Mouse (Mus musculus) G1E (cell line): ENCODE results near the gene Vmn1r24. TPM values are rescaled to one million over a fixed set of nuclear protein-coding genes. Genes with fewer than 3 reads are reported as not detected.
"Not testable (repeated sequence)": the region's sequence is repeated elsewhere in the genome, so short reads cannot be mapped to it uniquely, and the experiment has no call there.

Source experiments
- ATAC-seq: 2 replicates; pipeline ENCODE4 v1.8.0; 2016; ENCODE audit warnings: mild to moderate bottlenecking; ENCODE audit not compliant: insufficient number of reproducible peaks, poor library complexity, low FRiP score, severe bottlenecking; ENCODE audit errors: extremely low read depth
- DNase-seq: peaks from one replicate; pipeline ENCODE4 v3.0.0; 2012; ENCODE audit warnings: low spot score
- H3K27me3 ChIP-seq: 2 replicates; pipeline ENCODE4 v1.6.1; 2012; ENCODE audit warnings: mild to moderate bottlenecking, low read length, inconsistent platforms; ENCODE audit not compliant: insufficient read depth
- H3K36me3 ChIP-seq: replicated peaks from 2 replicates; pipeline ENCODE3; 2012; ENCODE audit warnings: mild to moderate bottlenecking, inconsistent platforms
- H3K4me1 ChIP-seq: 2 replicates; pipeline ENCODE4 v1.6.1; 2012; ENCODE audit warnings: low read depth, low read length, inconsistent platforms, mixed read lengths; ENCODE audit not compliant: insufficient read depth
- H3K4me3 ChIP-seq: 2 replicates; pipeline ENCODE4 v1.5.1; 2012; ENCODE audit warnings: low read depth, mild to moderate bottlenecking, inconsistent platforms, low read length, moderate library complexity, mixed read lengths
- H3K9me3 ChIP-seq: replicated peaks from 2 replicates; pipeline ENCODE4 v1.6.1; 2012; ENCODE audit warnings: inconsistent platforms
- CTCF ChIP-seq: IDR thresholded peaks from 2 replicates; pipeline ENCODE4 v1.5.1; 2012; ENCODE audit warnings: low read depth, low read length, inconsistent platforms, mixed read lengths
- GATA1 ChIP-seq: IDR thresholded peaks from 2 replicates; pipeline ENCODE4 v1.6.1; 2012; ENCODE audit warnings: borderline replicate concordance, low read length, inconsistent platforms, mixed read lengths
- GATA2 ChIP-seq: IDR thresholded peaks from 2 replicates; pipeline ENCODE4 v1.6.1; 2012; ENCODE audit warnings: low read depth, low read length, inconsistent platforms, borderline replicate concordance
- POLR2AphosphoS5 ChIP-seq: IDR thresholded peaks from 2 replicates; pipeline ENCODE4 v1.6.1; 2012; ENCODE audit warnings: low read depth, low read length, inconsistent platforms; ENCODE audit not compliant: insufficient replicate concordance
- TAL1 ChIP-seq: conservative IDR thresholded peaks from 2 replicates; pipeline ENCODE4 v1.6.1; 2012; ENCODE audit warnings: low read depth, low read length, inconsistent platforms, mixed read lengths
- polyA plus RNA-seq: library from polyadenylated mRNA; stranded (reverse); fragments of >175 nt; gene quantifications from 2 replicates; pipeline ENCODE4 v1.2.3, GENCODE M21; 2012
- total RNA-seq, 2 experiments: library from RNA; stranded (forward) in 1 of 2; stranded (reverse) in 1 of 2; fragments of 200-1000 nt in 1 of 2; fragments of >200 nt in 1 of 2; fragmentation: Nextera tagmentation in 1 of 2; gene quantifications; 2 replicates each; pipeline ENCODE4 v1.2.3; 2014 to 2017

Gene Vmn1r24
- total RNA-seq (2014; fragmentation: Nextera tagmentation): not detected in 2 replicates
- not detected in 2 replicates for total RNA-seq (2017)
- polyA plus RNA-seq: not detected in 2 replicates

DNA sequence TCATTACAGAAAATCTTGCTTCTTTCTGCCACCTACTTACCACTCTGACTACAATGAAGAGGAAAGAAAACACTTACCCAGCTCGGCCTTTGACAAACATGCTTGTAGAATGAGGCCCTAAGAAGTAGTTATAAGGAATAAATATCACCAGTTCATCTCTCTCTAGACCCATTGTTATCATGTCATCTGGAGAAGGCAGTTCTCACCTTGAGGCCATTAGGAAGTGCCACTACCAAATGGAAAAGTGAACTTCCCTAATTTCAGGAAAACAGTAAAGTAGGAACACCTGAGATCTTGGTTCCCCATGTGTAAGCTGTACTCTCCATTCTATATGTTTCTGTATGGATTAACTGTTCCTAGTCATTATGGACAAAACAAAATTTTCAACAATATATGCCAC, at the start of gene Vmn1r24:
Gene Vmn1r24, minus strand, starts transcription at position 101 of the 400 bp plus-strand sequence.
- DNase-seq, H3K27me3 ChIP-seq, H3K36me3 ChIP-seq, ATAC-seq, H3K4me3 ChIP-seq, H3K4me1 ChIP-seq, H3K9me3 ChIP-seq: not testable (repeated sequence)

DNA sequence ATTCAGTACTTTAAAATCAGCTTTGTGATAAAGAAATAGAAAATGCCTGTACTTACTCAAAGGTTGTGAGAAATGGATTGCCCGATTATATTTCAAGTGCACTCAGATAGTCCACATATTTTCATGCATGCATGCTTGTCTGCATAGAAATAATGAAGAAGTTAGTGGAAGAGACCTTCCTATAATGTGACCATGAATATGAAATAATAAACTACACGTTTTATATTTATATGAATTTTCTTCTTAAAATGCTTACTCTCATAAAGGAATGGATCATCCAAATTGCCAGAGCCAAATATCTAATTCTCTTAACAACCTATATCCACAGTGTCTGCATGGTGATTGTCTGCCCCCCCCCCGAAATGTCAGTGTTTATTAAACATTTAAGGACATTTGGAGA, 19.4 kb upstream of the Vmn1r24 start, which contains the start of gene Vmn1r25:
Gene Vmn1r25, minus strand, starts transcription at position 101 of the 400 bp plus-strand sequence.
- TF ChIP-seq GATA2: no peak
- TF ChIP-seq TAL1: no peak
- no peak for TF ChIP-seq GATA1
- TF ChIP-seq CTCF: no peak
- no peak for TF ChIP-seq POLR2AphosphoS5
- Histone ChIP-seq H3K4me1 (no peaks in the 10 kb centered on the region), H3K4me3 (no peak within 1 kb of the TSS), H3K27me3 (peaks cover 4% of the 10 kb centered on the region; the same call in 1 of the 2 replicates), H3K36me3 (no peaks in the 10 kb centered on the region), H3K9me3 (no peaks in the 10 kb centered on the region)
- ATAC-seq (no peak), DNase-seq (no peak)

GRCm38 (mm10) chr6:57926738-57927137, 34.6 kb downstream of the Vmn1r24 start, which contains the start of gene Vmn1r23:
Vmn1r23 (minus strand) TSS chr6:57926838.
- no peaks in the 10 kb centered on the region for H3K4me1 ChIP-seq
- no peak for DNase-seq
- no peak within 1 kb of the TSS for H3K4me3 ChIP-seq
- no peak for ATAC-seq
- TF ChIP-seq GATA2: no peak
- no peaks in the 10 kb centered on the region for H3K27me3 ChIP-seq
- H3K36me3 ChIP-seq: no peaks in the 10 kb centered on the region
- H3K9me3 ChIP-seq: no peaks in the 10 kb centered on the region

- 0 out of 2 replicates have a peak, but pooled peaks cover 2% of the 10 kb centered on the region for H3K27me3 ChIP-seq
- no peak within 1 kb of the TSS for H3K4me3 ChIP-seq
- TF ChIP-seq GATA1: no peak
- no peak for TF ChIP-seq GATA2
- TF ChIP-seq CTCF: no peak
- TF ChIP-seq TAL1: no peak
- no peak for TF ChIP-seq POLR2AphosphoS5
- DNase-seq (no peak), ATAC-seq (no peak)
- H3K4me1 ChIP-seq: no peaks in the 10 kb centered on the region
- no peaks in the 10 kb centered on the region for H3K9me3 ChIP-seq
- no peaks in the 10 kb centered on the region for H3K36me3 ChIP-seq
Measured at GRCm38 (mm10) chr6:57907928-57908327, 53.4 kb downstream of the Vmn1r24 start, which contains the start of gene Vmn1r22. Vmn1r22 (minus strand) TSS chr6:57908028.

Other genes with a start within 250 kb of the Vmn1r24 start
- gene Vopp1, start 136.3 kb downstream of the Vmn1r24 start, total RNA-seq (2014; fragmentation: Nextera tagmentation): 17.0 and 31.9 TPM in 2 replicates
- gene Vopp1, start 136.3 kb downstream of the Vmn1r24 start, total RNA-seq (2017): 32.8 and 37.1 TPM in 2 replicates
- 5.3 and 5.4 TPM in 2 replicates for gene Vopp1, start 136.3 kb downstream of the Vmn1r24 start, polyA plus RNA-seq
- gene Vmn1r21, start 111.2 kb downstream of the Vmn1r24 start, total RNA-seq (2014; fragmentation: Nextera tagmentation): not detected in 2 replicates
- gene Vmn1r21, start 111.2 kb downstream of the Vmn1r24 start, total RNA-seq (2017): 0.22 TPM in 1 of 2 replicates, not detected in the other
- gene Vmn1r21, start 111.2 kb downstream of the Vmn1r24 start, polyA plus RNA-seq: not detected in 2 replicates
- gene Vmn1r22, start 53.5 kb downstream of the Vmn1r24 start, total RNA-seq (2014; fragmentation: Nextera tagmentation): not detected in 2 replicates
- 0.16 TPM in 1 of 2 replicates, not detected in the other for gene Vmn1r22, start 53.5 kb downstream of the Vmn1r24 start, total RNA-seq (2017)
- gene Vmn1r22, start 53.5 kb downstream of the Vmn1r24 start, polyA plus RNA-seq: not detected in 2 replicates
- gene Vmn1r23, start 34.7 kb downstream of the Vmn1r24 start, total RNA-seq (2014; fragmentation: Nextera tagmentation): not detected in 2 replicates
- not detected in 2 replicates for gene Vmn1r23, start 34.7 kb downstream of the Vmn1r24 start, total RNA-seq (2017)
- gene Vmn1r23, start 34.7 kb downstream of the Vmn1r24 start, polyA plus RNA-seq: not detected in 2 replicates
- gene Vmn1r25, start 19.3 kb upstream of the Vmn1r24 start, total RNA-seq (2014; fragmentation: Nextera tagmentation): not detected in 2 replicates
- 0.22 TPM in 1 of 2 replicates, not detected in the other for gene Vmn1r25, start 19.3 kb upstream of the Vmn1r24 start, total RNA-seq (2017)
- not detected in 2 replicates for gene Vmn1r25, start 19.3 kb upstream of the Vmn1r24 start, polyA plus RNA-seq
- gene Vmn1r26, start 53.7 kb upstream of the Vmn1r24 start, total RNA-seq (2014; fragmentation: Nextera tagmentation): not detected in 2 replicates
- gene Vmn1r26, start 53.7 kb upstream of the Vmn1r24 start, total RNA-seq (2017): 0.06 and 0.11 TPM in 2 replicates
- gene Vmn1r26, start 53.7 kb upstream of the Vmn1r24 start, polyA plus RNA-seq: not detected in 2 replicates